Mouse (Mus musculus) CH12.LX (cell line): Measurements from ENCODE around the gene Sgip1. TPM values are rescaled to one million over a fixed set of nuclear protein-coding genes. Genes with fewer than 3 reads are reported as not detected.

Experiments
- DNase-seq: peaks from one replicate; pipeline ENCODE4 v3.0.0-alpha.2; 2013; ENCODE audit errors: extremely low read depth
- H3K27ac ChIP-seq: 2 replicates; pipeline ENCODE4 v1.5.1; 2012; ENCODE audit warnings: low read depth, mild to moderate bottlenecking, control low read depth, moderate library complexity; ENCODE audit not compliant: insufficient read depth
- H3K27me3 ChIP-seq: replicated peaks from 2 replicates; pipeline ENCODE3; 2012; ENCODE audit warnings: inconsistent platforms
- H3K36me3 ChIP-seq, 2 experiments: replicated peaks in 1 of 2; 2 replicates each; pipeline versions ENCODE3 to v1.6.1; 2012; ENCODE audit warnings: inconsistent platforms in 1 of 2, low read length in 1 of 2, mild to moderate bottlenecking in 1 of 2, mixed read lengths in 1 of 2, moderate library complexity in 1 of 2; ENCODE audit not compliant: control insufficient read depth in 1 of 2, insufficient read depth in 1 of 2
- H3K4me1 ChIP-seq, 2 experiments: 2 replicates each; pipeline ENCODE4 v1.6.1; 2012; ENCODE audit warnings: inconsistent platforms in 1 of 2, moderate library complexity in 1 of 2; ENCODE audit not compliant: insufficient read depth in 2 of 2, control insufficient read depth in 1 of 2
- H3K4me2 ChIP-seq: 2 replicates; pipeline ENCODE4 v1.6.1; 2012; ENCODE audit warnings: low read depth, mild to moderate bottlenecking, control low read depth; ENCODE audit not compliant: poor library complexity, insufficient read depth, severe bottlenecking
- H3K4me3 ChIP-seq, 3 experiments: fragments of 150-350 bp in 1 of 3; sonication (generic) in 1 of 3; replicated peaks in 1 of 3; 2 replicates each; pipeline versions ENCODE3 to v1.5.1; 2011 to 2012; ENCODE audit warnings: low read depth in 2 of 3, low read length in 2 of 3, mild to moderate bottlenecking in 2 of 3, moderate library complexity in 2 of 3, control low read depth in 1 of 3, improper control_type of control experiment in 1 of 3, inconsistent platforms in 1 of 3, mixed read lengths in 1 of 3; ENCODE audit not compliant: poor library complexity in 1 of 3
- H3K79me2 ChIP-seq: replicated peaks from 2 replicates; pipeline ENCODE4 v1.6.1; 2012; ENCODE audit warnings: mild to moderate bottlenecking, moderate library complexity; ENCODE audit not compliant: control insufficient read depth, poor library complexity, insufficient read depth, severe bottlenecking; ENCODE audit errors: extremely low read depth
- H3K9ac ChIP-seq: 2 replicates; pipeline ENCODE4 v1.6.1; 2012; ENCODE audit warnings: low read depth, mild to moderate bottlenecking, control low read depth, moderate library complexity; ENCODE audit not compliant: insufficient read depth
- H3K9me3 ChIP-seq: replicated peaks from 2 replicates; pipeline ENCODE3; 2012; ENCODE audit warnings: low read length, inconsistent platforms, mixed read lengths
- CHD1 ChIP-seq: IDR thresholded peaks from 2 replicates; pipeline ENCODE4 v1.6.1; 2012; ENCODE audit warnings: low read depth, low read length, improper control_type of control experiment, inconsistent platforms
- E2F4 ChIP-seq: IDR thresholded peaks from 2 replicates; pipeline ENCODE4 v1.6.1; 2011; ENCODE audit warnings: low read depth, low read length, improper control_type of control experiment; ENCODE audit not compliant: insufficient replicate concordance
- EP300 ChIP-seq: IDR thresholded peaks from 2 replicates; pipeline ENCODE4 v1.6.1; 2011; ENCODE audit warnings: low read length, improper control_type of control experiment
- GABPA ChIP-seq: IDR thresholded peaks from 2 replicates; pipeline ENCODE4 v1.6.1; 2012; ENCODE audit warnings: low read depth, low read length, improper control_type of control experiment, inconsistent platforms; ENCODE audit not compliant: insufficient replicate concordance
- HCFC1 ChIP-seq: IDR thresholded peaks from 2 replicates; pipeline ENCODE4 v1.6.1; 2012; ENCODE audit warnings: low read depth, mild to moderate bottlenecking, inconsistent platforms, low read length, improper control_type of control experiment
- JUN ChIP-seq: IDR thresholded peaks from 2 replicates; pipeline ENCODE4 v1.6.1; 2011; ENCODE audit warnings: low read depth, mild to moderate bottlenecking, low read length, improper control_type of control experiment, moderate library complexity; ENCODE audit not compliant: insufficient read depth
- JUND ChIP-seq: conservative IDR thresholded peaks from 2 replicates; pipeline ENCODE4 v1.6.1; 2011; ENCODE audit warnings: low read depth, low read length, improper control_type of control experiment
- KAT2A ChIP-seq: IDR thresholded peaks from 2 replicates; pipeline ENCODE4 v1.6.1; 2012; ENCODE audit warnings: low read length, improper control_type of control experiment, inconsistent platforms; ENCODE audit not compliant: insufficient replicate concordance
- MEF2A ChIP-seq: IDR thresholded peaks from 2 replicates; pipeline ENCODE4 v1.6.1; 2014; ENCODE audit warnings: low read depth, mild to moderate bottlenecking, inconsistent platforms, low read length, improper control_type of control experiment, borderline replicate concordance
- MXI1 ChIP-seq: IDR thresholded peaks from 2 replicates; pipeline ENCODE4 v1.6.1; 2011; ENCODE audit warnings: mild to moderate bottlenecking, low read depth, low read length, improper control_type of control experiment
- MYC ChIP-seq: IDR thresholded peaks from 2 replicates; pipeline ENCODE4 v1.6.1; 2011; ENCODE audit warnings: low read depth, mild to moderate bottlenecking, improper control_type of control experiment, low read length
- NELFE ChIP-seq: IDR thresholded peaks from 2 replicates; pipeline ENCODE4 v1.6.1; 2011; ENCODE audit warnings: low read depth, low read length, improper control_type of control experiment
- NRF1 ChIP-seq: IDR thresholded peaks from 2 replicates; pipeline ENCODE4 v1.6.1; 2014; ENCODE audit warnings: low read depth, mild to moderate bottlenecking, inconsistent platforms, low read length, improper control_type of control experiment, moderate library complexity
- PAX5 ChIP-seq: IDR thresholded peaks from 2 replicates; pipeline ENCODE4 v1.6.1; 2012; ENCODE audit warnings: low read length, inconsistent platforms, mixed read lengths
- POLR2A ChIP-seq: IDR thresholded peaks from 2 replicates; pipeline ENCODE4 v1.6.1; 2011; ENCODE audit warnings: low read depth, mild to moderate bottlenecking, improper control_type of control experiment, low read length
- POLR2AphosphoS2 ChIP-seq: IDR thresholded peaks from 2 replicates; pipeline ENCODE4 v1.6.1; 2011; ENCODE audit warnings: low read depth, low read length, improper control_type of control experiment
- RCOR1 ChIP-seq: conservative IDR thresholded peaks from 2 replicates; pipeline ENCODE4 v1.6.1; 2012; ENCODE audit warnings: low read depth, mild to moderate bottlenecking, inconsistent platforms, low read length, improper control_type of control experiment
- SMC3 ChIP-seq: IDR thresholded peaks from 2 replicates; pipeline ENCODE4 v1.6.1; 2011; ENCODE audit warnings: low read depth, low read length, improper control_type of control experiment
- TCF12 ChIP-seq: IDR thresholded peaks from 2 replicates; pipeline ENCODE4 v1.6.1; 2014; ENCODE audit warnings: low read depth, mild to moderate bottlenecking, inconsistent platforms, low read length, improper control_type of control experiment
- UBTF ChIP-seq: IDR thresholded peaks from 2 replicates; pipeline ENCODE4 v1.6.1; 2012; ENCODE audit warnings: low read depth, mild to moderate bottlenecking, inconsistent platforms, low read length, improper control_type of control experiment, moderate library complexity
- USF2 ChIP-seq: conservative IDR thresholded peaks from 2 replicates; pipeline ENCODE4 v1.6.1; 2011; ENCODE audit warnings: low read depth, low read length, improper control_type of control experiment
- ZKSCAN1 ChIP-seq: IDR thresholded peaks from 2 replicates; pipeline ENCODE4 v1.6.1; 2012; ENCODE audit warnings: low read depth, inconsistent platforms, low read length, improper control_type of control experiment, borderline replicate concordance
- ZMIZ1 ChIP-seq: IDR thresholded peaks from 2 replicates; pipeline ENCODE4 v1.6.1; 2012; ENCODE audit warnings: low read depth, mild to moderate bottlenecking, inconsistent platforms, low read length, improper control_type of control experiment
- ZNF384 ChIP-seq: IDR thresholded peaks from 2 replicates; pipeline ENCODE4 v1.6.1; 2012; ENCODE audit warnings: low read depth, low read length, improper control_type of control experiment, inconsistent platforms
- dilution Hi-C: fragments of 300-500 bp; cut with MboI; formaldehyde crosslinking; loops from 2 replicates; pipeline ENCODE4 v1.14.3; 2020; ENCODE audit warnings: low sequenced_read_pairs; ENCODE audit not compliant: extremely low pct_unique_long_range_greater_than_20kb, extremely low pct_ligation_motif_present
- in situ Hi-C: fragments of 300-500 bp; cut with MboI; formaldehyde crosslinking; loops from 3 replicates; pipeline ENCODE4 v1.14.3; 2019; ENCODE audit warnings: low sequenced_read_pairs, low pct_ligation_motif_present, low pct_unique_long_range_greater_than_20kb, mixed read lengths
- polyA plus RNA-seq: library from polyadenylated mRNA; unstranded; fragments of >175 nt; gene quantifications from 2 replicates; pipeline ENCODE4 v1.2.1, GENCODE M21; 2012; ENCODE audit warnings: low read depth; ENCODE audit not compliant: insufficient read length
- total RNA-seq, 2 experiments: library from RNA; depleted of rRNA; stranded (reverse); fragments of 300-350 nt in 1 of 2; fragments of >200 nt in 1 of 2; gene quantifications; 2 replicates each; pipeline ENCODE4 v1.2.3; 2012 to 2014

Sgip1 gene
- total and polyA plus RNA-seq, 3 experiments, result 0.07 to 0.39 (median 0.21) TPM

- TF ChIP-seq JUN (no peak; the same call in 1 of the 2 replicates), ZMIZ1 (peak; percentile 81; the same call in 1 of the 2 replicates)
Observed at GRCm38 (mm10) chr4:102859259-102860194, 118.4 kb downstream of the Sgip1 start (continued).

- H3K4me3 ChIP-seq, result peak overlapping the region in 1 of 3 experiments; percentile 23
- peak overlapping the region; percentile 54 for H3K9ac ChIP-seq
- TF ChIP-seq MEF2A (no peak), NRF1 (peak; percentile 40), MYC (no peak), EP300 (0 out of 2 replicates have a peak, but pooled peaks have one; percentile 2), UBTF (no peak), SMC3 (no peak), ZKSCAN1 (no peak), CHD1 (no peak), RCOR1 (no peak), POLR2AphosphoS2 (no peak), HCFC1 (no peak), NELFE (no peak), MXI1 (no peak), ZNF384 (no peak), E2F4 (no peak), PAX5 (no peak), GABPA (no peak), USF2 (no peak), JUND (no peak), TCF12 (no peak), POLR2A (peak; percentile 24; the same call in 1 of the 2 replicates), KAT2A (no peak)
Observed at GRCm38 (mm10) chr4:102862751-102863710, 121.9 kb downstream of the Sgip1 start.

More at GRCm38 (mm10) chr4:102862751-102863710, 121.9 kb downstream of the Sgip1 start:
- H3K9me3 ChIP-seq, result no peaks in the 10 kb centered on the region
- in situ Hi-C loops (loop anchor here (10.0 kb wide), 1 partner anchor 92 kb away; no protein-coding TSS in a partner anchor), dilution Hi-C loops (no loop called here)
- peak overlapping the region; percentile 79 for H3K4me2 ChIP-seq
- H3K27me3 ChIP-seq, result no peaks in the 10 kb centered on the region
- H3K27ac ChIP-seq, result peak overlapping the region; percentile 62
- H3K4me1 ChIP-seq, result peaks cover 12 to 26% of the 10 kb centered on the region in 2 experiments
- peak; percentile 8 for DNase-seq
- H3K36me3 ChIP-seq, result no peaks in the 10 kb centered on the region
- H3K79me2 ChIP-seq, result peaks cover 11% of the 10 kb centered on the region
